Mouse (Mus musculus) kidney, adult 2 months (tissue): ENCODE data around the gene A730071L15Rik. TPM values are rescaled to one million over a fixed set of nuclear protein-coding genes. Genes with fewer than 3 reads are reported as not detected.

Experiments used
- DNase-seq: peaks from one replicate; pipeline ENCODE4 v3.0.0; 2021
- H3K27ac ChIP-seq: fragments of 200-500 bp; 2 replicates; pipeline ENCODE4 v1.5.1; 2012; ENCODE audit warnings: low read depth, low read length, control low read depth, inconsistent platforms; ENCODE audit not compliant: insufficient read depth
- H3K27me3 ChIP-seq: fragments of 200-500 bp; replicated peaks from 2 replicates; pipeline ENCODE4 v1.6.1; 2012; ENCODE audit warnings: mild to moderate bottlenecking, moderate library complexity, low read length, inconsistent platforms; ENCODE audit not compliant: control insufficient read depth, insufficient read depth
- H3K36me3 ChIP-seq: fragments of 200-500 bp; 2 replicates; pipeline ENCODE4 v1.6.1; 2012; ENCODE audit warnings: mild to moderate bottlenecking, moderate library complexity, low read length, inconsistent platforms; ENCODE audit not compliant: control insufficient read depth, insufficient read depth
- H3K4me1 ChIP-seq: fragments of 200-500 bp; 2 replicates; pipeline ENCODE4 v1.6.1; 2011; ENCODE audit warnings: low read length; ENCODE audit not compliant: control insufficient read depth, insufficient read depth
- H3K4me3 ChIP-seq: fragments of 200-500 bp; 2 replicates; pipeline ENCODE4 v1.5.1; 2011; ENCODE audit warnings: mild to moderate bottlenecking, low read depth, low read length, control low read depth; ENCODE audit not compliant: insufficient read depth
- CTCF ChIP-seq: fragments of 200-500 bp; conservative IDR thresholded peaks from 2 replicates; pipeline ENCODE4 v1.5.1; 2011; ENCODE audit warnings: low read depth, mild to moderate bottlenecking, control low read depth, low read length, moderate library complexity, mixed read lengths; ENCODE audit not compliant: insufficient read depth, insufficient read length
- POLR2A ChIP-seq: fragments of 200-500 bp; IDR thresholded peaks from one replicate; pipeline ENCODE4 v1.6.1; 2011; ENCODE audit warnings: low read depth, low read length, control low read depth
- WGBS: fragments of 180-500 bp; shearing (Covaris S2); methylation state at CpG from one replicate; pipeline ENCODE4 v1.1.7; 2018; 5-methylcytosine and 5-hydroxymethylcytosine counted together
- polyA plus RNA-seq: library from polyadenylated mRNA; depleted of rRNA; stranded (reverse); fragments of >200 nt; gene quantifications from 2 replicates; pipeline ENCODE4 v1.2.3, GENCODE M21; 2012

Gene A730071L15Rik
- polyA plus RNA-seq, 1 experiment, result 0.20 TPM

DNA sequence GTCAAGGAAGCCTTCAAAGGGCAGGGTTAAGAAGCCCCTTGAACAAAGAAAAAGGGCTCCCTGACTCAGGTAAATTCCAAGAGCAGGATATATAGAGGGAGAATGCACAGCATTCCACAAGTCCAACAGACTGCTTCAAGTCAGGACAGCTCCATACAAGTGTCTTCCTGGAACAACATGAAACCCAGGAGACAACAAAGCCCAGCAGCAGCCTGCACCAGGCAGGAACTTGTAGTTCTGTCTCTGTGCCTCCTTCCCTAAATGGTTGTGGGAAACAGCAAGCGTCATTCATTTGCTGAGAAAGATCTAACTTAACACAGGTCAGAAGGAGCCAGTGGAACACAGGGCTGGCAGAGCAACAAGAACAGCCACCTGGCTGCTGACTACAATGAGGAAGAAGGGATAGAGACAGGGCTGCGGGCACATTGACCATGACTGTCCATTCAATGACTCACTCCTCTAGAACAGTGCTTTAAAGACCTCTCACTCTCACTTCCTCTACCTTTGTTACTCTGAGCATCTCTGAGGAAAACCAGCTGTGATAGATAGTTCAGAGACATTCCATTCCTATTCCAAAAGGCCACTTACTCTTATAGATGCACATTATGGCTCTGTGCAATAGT lies 30.7 kb upstream of the A730071L15Rik start:
- Histone ChIP-seq H3K27ac (no peak overlapping the region), H3K27me3 (no peaks in the 10 kb centered on the region), H3K4me1 (no peaks in the 10 kb centered on the region), H3K36me3 (no peaks in the 10 kb centered on the region), H3K4me3 (no peak overlapping the region)
- TF ChIP-seq CTCF (no peak), POLR2A (no peak)
- no peak for DNase-seq
- WGBS, result 79% methylated on average over 2 of the region's 2 CpGs

DNA sequence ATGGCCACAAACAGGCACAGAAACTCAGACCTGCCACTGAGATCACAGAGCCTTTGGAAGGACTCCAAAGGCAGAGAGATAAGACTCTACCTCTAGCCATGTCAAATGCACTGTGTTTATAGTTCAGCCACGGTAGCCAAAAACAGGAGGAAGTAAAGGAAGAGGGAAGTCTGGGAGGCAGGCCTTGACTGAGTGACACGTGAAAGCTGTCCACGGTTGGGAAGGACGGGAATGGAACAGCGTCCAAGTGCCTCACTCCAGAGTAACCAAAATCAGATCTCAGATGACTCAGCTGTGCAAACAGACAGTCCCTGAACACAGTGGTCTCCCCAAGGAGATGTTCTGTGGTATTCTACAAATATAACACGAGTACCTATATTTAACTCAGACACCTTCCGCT lies 25.1 kb upstream of the A730071L15Rik start:
- no peak for DNase-seq
- Histone ChIP-seq H3K27me3 (no peaks in the 10 kb centered on the region), H3K27ac (no peak overlapping the region), H3K36me3 (no peaks in the 10 kb centered on the region), H3K4me1 (peaks cover 5% of the 10 kb centered on the region; the same call in 1 of the 2 replicates), H3K4me3 (no peak overlapping the region)
- TF ChIP-seq CTCF, result no peak
- no peak for TF ChIP-seq POLR2A
- 31% methylated on average over 7 of the region's 7 CpGs for WGBS

DNA sequence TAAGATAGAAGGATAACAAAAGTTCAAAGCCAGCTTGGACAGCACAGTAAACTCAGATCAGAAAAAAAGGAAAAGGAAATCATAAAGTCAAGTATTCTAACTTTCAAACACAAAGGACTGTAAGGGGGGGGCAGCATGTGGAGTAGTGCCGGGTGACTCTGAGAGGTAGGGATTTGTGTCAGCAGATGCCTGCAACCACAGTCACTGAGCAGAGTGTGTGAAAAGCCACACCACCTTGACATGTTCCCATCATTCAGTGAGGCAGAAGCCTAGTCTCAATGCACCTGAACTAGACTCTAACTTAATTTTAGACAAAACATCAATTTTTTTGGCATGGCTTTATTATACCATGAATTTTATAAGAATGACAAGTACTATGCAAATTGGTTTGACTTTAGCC lies 24.3 kb upstream of the A730071L15Rik start:
- no peaks in the 10 kb centered on the region for H3K36me3 ChIP-seq
- H3K27ac ChIP-seq, result no peak overlapping the region
- TF ChIP-seq POLR2A, result no peak
- TF ChIP-seq CTCF, result no peak
- no peak for DNase-seq
- 31% methylated on average over 1 of the region's 1 CpGs for WGBS
- H3K4me3 ChIP-seq, result no peak overlapping the region
- H3K4me1 ChIP-seq, result peaks cover 5% of the 10 kb centered on the region; the same call in 1 of the 2 replicates
- no peaks in the 10 kb centered on the region for H3K27me3 ChIP-seq

DNA sequence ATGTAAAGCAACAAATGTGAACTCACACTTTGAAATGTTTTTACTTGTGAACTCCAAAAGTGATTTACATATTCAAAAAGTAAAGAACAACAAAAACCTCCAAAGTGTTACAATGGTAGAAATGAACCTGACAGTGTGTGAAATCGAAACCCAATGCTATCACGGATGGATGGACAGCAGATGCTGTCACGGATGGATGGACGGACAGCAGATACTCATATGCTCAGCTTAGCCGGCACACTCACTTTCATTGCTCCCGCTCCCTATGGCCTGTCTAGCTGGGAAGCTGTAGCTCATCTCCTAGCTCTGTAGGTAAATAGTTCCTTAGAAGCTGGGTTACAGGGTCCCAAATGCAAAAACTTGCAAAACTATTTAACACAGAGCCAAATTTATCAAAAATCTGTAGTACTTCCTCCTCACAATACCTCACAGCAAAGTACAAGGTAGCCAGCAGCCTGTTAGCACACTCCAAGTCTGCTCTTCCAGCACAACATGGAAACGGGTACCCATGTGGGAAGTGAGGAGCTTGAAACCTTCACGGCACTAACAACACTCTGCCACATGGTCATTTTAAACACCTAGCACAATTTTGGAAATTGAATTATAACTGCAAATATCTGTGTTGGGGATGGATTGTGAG lies 21.9 kb upstream of the A730071L15Rik start:
- no peak overlapping the region for H3K4me3 ChIP-seq
- H3K27me3 ChIP-seq, result no peaks in the 10 kb centered on the region
- no peak for DNase-seq
- TF ChIP-seq POLR2A, result no peak
- TF ChIP-seq CTCF, result no peak
- H3K36me3 ChIP-seq, result no peaks in the 10 kb centered on the region
- 47% methylated on average over 8 of the region's 8 CpGs for WGBS
- peaks cover 5% of the 10 kb centered on the region; the same call in 1 of the 2 replicates for H3K4me1 ChIP-seq
- no peak overlapping the region for H3K27ac ChIP-seq

DNA sequence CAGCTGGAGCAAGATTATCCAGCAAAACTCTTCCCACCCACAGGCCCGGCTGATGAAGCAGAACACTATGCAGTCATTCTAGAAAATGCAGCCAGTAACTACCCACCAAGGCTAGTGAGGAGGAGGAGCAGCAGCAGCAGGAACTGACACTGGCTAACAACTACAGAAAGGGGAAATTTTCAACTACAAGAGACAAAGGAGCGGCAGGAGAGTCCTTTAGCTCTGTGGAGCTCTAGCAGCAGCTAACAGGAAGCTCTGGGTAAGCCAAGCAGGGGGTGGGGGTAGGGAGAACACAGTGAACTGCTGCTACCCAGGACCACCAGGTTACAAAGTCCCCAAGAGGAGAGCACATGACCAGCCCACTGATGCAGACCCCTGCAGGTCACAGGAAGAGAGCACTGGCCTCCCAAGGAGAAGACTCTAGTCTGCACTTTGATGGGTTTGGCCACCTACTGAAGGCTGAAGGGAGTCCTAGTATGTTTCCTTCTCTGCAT lies 21.1 kb upstream of the A730071L15Rik start:
- H3K36me3 ChIP-seq, result no peaks in the 10 kb centered on the region
- no peak overlapping the region for H3K27ac ChIP-seq
- 17% methylated on average over 2 of the region's 2 CpGs for WGBS
- H3K4me1 ChIP-seq, result peaks cover 5% of the 10 kb centered on the region; the same call in 1 of the 2 replicates
- H3K27me3 ChIP-seq, result no peaks in the 10 kb centered on the region
- TF ChIP-seq CTCF (no peak), POLR2A (no peak)
- no peak for DNase-seq
- no peak overlapping the region for H3K4me3 ChIP-seq

DNA sequence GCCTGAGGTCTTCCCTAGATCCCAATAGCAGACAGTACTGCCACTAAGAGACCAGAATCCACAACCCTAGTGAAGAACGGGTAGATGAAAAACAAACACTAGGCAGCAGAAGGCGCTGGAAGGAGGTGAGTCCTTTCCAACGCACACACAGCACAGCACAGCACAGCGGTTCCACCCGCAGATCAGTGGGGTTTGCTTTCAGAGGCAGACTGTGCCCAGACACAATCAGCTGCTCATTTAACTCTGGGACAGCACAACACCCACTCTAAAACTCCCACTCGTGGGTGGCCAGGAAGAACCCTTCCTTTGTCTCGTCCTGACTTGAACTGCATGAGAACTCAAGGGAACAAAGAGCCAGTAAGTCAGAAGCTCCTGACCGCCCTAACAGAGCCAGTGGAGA lies 20.6 kb upstream of the A730071L15Rik start:
- Histone ChIP-seq H3K4me1 (peaks cover 5% of the 10 kb centered on the region; the same call in 1 of the 2 replicates), H3K27ac (no peak overlapping the region), H3K27me3 (no peaks in the 10 kb centered on the region), H3K36me3 (no peaks in the 10 kb centered on the region), H3K4me3 (no peak overlapping the region)
- WGBS, result 48% methylated on average over 8 of the region's 8 CpGs
- no peak for DNase-seq
- no peak for TF ChIP-seq CTCF

DNA sequence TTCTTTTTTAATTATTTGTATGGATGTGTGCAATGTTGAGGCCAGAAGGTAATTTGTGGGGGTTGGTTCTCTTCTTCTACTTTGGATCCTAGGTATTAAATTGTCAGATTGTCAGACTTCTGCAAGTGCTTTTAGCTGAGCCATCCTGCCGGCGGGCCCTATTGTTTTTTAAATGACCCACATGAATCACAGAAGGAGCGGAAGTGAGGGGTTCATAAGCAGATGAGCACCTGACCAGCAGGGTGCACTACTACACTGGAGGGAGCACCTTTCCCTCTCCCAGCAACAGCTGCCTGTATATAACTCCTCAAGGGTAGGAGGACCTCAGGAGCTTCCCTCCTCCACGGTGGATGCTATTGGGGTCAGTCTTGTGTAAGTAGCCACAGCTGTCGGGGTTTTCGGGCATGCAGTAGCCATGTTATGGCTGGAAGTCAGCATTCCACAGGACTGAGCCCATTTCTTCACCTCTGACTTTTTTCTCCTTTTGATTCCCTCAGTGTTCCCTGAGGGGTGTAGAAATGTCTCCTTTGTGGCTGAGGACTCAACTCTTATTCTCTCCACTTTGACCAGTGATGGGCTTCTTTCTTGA lies 18.9 kb upstream of the A730071L15Rik start:
- Histone ChIP-seq H3K27ac (no peak overlapping the region), H3K36me3 (no peaks in the 10 kb centered on the region), H3K4me3 (no peak overlapping the region), H3K4me1 (peaks cover 8% of the 10 kb centered on the region; the same call in 1 of the 2 replicates), H3K27me3 (no peaks in the 10 kb centered on the region)
- TF ChIP-seq POLR2A, result no peak
- TF ChIP-seq CTCF, result no peak
- DNase-seq, result no peak
- WGBS, result 57% methylated on average over 6 of the region's 6 CpGs
